Mouse (Mus musculus) gastrocnemius, adult 18-20 months (tissue): Measurements from ENCODE around the gene Abcf3. TPM values are rescaled to one million over a fixed set of nuclear protein-coding genes. Genes with fewer than 3 reads are reported as not detected.

Source experiments
- DNase-seq: peaks from one replicate; pipeline ENCODE4 v3.0.0; 2021; ENCODE audit warnings: low spot score
- long read RNA-seq, 2 experiments: library from polyadenylated mRNA; stranded (forward); transcript quantifications; one replicate each; pipeline ENCODE4 v2.0.0; 2021
- total RNA-seq, 2 experiments: library from RNA; stranded (reverse); gene quantifications; 2 replicates each; pipeline ENCODE4 v1.2.3; 2021

Gene Abcf3
- total RNA-seq, result 10 to 100 TPM; 50.3 to 69.8 TPM
- long read RNA-seq, experiment 1, transcript Abcf3-201 (21 exons, 3,090 nt), result major isoform, 88 of 92 reads
- long read RNA-seq, experiment 1, partial matches to known transcripts, result 3 of 92 reads
- long read RNA-seq, experiment 1, other reads (novel, unspliced or antisense), result 1 of 92 reads
- long read RNA-seq, experiment 2, transcript Abcf3-201 (21 exons, 3,090 nt), result major isoform, 106 of 123 reads
- long read RNA-seq, experiment 2, partial matches to known transcripts, result 10 of 123 reads
- long read RNA-seq, experiment 2, other reads (novel, unspliced or antisense), result 7 of 123 reads

- peak; percentile 98 for DNase-seq
These were observed at the start of gene Abcf3 for GRCm38 (mm10) chr16:20548096-20548948. Gene Abcf3 (plus strand): TSS chr16:20548577.

- peak; percentile 96 for DNase-seq
These were observed 49.5 kb upstream of the Abcf3 start, which contains the start of gene Eif2b5 for GRCm38 (mm10) chr16:20498677-20499475. Gene Eif2b5 (plus strand): TSS chr16:20498817.

DNA sequence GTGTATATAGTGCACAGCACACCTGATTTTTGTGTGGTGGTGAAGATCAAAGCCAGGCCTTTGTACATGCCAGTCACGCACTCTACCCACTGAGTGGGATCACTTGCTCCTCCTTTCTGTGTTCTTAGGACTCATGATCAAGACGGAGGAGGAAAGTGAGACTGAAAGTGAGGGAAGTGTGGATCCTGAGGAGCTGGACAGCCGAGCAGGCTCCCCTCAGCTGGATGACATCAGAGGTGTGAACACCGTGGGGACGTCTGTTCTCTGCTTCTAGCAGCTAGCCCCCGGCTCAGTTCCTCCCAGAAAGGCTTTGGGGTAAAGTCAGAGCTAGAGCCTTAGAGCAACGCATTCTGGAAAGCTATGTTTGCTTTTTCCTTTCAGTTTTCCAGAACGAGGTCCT lies 42.4 kb upstream of the Abcf3 start:
- no peak for DNase-seq

- DNase-seq, result no peak
These were observed 39.0 kb upstream of the Abcf3 start for GRCm38 (mm10) chr16:20509349-20509748.

DNA sequence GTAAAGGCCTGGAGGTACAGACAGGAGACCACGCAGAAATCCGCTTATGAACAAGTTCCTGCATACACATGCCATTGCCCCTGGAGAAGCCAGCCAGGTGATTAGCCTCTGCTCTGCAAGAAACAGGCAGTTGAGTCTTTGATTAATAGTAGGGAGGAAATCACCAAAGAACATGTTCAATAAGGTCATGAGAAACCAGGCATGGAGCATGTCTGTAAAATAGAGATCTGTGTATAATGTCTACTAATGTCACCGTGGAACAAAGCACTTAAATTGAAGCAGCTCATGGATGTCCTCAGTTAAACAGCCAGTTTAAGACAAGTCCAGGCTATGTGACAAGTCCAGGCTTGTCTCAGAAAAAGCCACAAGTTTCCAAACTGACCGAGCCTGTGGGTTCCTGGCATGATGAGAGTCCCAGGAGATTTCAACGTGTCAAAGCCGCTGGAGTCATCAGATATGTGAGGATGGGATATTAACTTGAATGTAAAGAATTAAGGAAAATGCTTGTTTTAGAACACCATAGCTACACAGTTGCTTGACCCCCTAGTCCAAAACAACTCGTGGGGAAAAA lies 37.0 kb upstream of the Abcf3 start:
- no peak for DNase-seq

- no peak for DNase-seq
These were observed 32.3 kb upstream of the Abcf3 start for GRCm38 (mm10) chr16:20516032-20516431.

GRCm38 (mm10) chr16:20516726-20517201 lies 31.6 kb upstream of the Abcf3 start, which contains the start of gene Dvl3:
Gene Dvl3 (plus strand): TSS chr16:20516982.
- DNase-seq, result peak; percentile 90

DNA sequence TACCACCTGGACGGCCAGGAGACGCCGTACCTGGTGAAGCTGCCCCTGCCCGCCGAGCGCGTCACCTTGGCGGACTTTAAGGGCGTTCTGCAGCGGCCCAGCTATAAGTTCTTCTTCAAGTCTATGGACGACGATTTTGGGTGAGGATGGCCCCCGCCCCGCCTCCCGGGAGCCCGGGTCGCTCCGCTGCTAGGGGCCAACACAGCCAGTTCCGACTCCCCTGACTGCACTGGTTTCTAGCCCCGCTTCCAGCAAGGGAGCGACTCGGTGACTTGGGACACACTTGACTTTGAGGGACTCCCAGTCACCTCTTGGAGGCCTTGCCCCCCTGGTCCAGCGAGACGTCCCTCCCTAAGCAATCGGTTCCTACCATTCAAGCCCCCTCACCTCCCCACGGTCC lies 31.2 kb upstream of the Abcf3 start:
- DNase-seq, result no peak

DNA sequence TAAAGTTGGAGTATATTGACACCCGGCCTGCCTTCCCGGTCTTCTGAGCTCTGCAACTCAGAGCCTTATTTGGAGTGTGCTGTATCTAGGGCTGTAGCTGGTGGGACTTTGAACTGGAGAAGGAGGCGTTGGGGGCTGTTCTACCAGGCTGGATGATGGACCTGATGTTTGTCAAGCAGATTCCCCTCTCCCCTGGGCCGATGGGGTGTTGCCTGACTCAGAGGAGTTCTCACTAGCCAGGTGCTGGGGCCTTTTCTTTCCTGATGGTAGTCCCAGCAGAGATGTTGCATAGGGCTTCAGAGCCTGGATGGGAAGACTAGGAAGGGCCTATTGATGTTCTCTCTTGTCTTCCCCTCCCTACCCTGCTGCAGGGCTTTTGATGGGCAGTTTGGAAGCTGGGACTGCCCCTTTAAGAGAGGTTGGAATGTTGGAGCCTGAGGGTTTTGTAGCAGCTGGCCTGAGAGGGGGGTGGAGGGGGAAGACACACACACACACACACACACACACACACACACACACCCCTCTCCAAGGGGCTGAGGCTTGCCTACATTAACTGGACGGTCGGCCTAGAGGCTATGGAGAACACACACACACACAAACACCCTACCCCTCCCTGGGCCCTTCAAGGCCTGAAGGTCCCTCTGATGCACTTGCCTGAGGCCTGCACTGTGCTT lies 30.5 kb upstream of the Abcf3 start:
- DNase-seq, result no peak

DNA sequence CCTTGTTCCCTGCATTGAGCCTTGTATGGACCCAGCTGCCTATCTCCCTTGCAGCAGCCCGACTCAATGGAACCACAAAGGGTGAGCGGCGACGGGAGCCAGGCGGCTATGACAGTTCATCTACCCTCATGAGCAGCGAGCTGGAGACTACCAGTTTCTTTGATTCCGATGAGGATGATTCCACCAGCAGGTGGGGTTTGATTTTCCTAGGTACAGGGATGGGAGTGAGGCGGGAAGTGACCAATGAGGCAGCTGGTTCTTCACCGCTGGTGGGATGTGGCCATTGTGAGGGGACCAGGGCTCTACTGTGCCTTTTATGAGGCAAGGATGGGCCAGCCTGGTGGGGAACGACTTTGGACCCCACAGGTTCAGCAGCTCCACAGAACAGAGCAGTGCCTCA lies 24.5 kb upstream of the Abcf3 start:
- DNase-seq, result no peak

DNA sequence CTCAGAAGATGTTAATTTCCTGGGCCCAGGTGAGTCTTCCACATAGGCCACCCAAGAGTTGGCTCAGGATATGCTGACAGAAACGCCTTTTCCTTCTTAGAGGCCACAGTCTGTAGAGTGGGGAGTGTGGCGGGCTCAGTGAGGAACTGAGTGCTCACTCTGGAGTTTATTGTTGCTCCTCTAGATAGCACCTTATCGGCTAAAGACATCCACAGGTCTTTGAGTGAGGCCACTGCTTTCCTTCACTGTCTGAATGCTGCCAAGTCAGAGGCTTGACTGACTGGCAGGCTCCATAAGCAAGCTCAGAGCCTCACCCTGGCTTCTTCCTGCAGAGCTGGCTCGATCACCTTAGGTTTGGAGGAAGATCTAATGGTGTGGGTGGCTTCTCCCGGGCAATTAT lies 19.6 kb upstream of the Abcf3 start:
- no peak for DNase-seq

- DNase-seq, result no peak
These were observed 19.0 kb upstream of the Abcf3 start for GRCm38 (mm10) chr16:20529375-20529774.

- no peak for DNase-seq
These were observed 17.4 kb upstream of the Abcf3 start for GRCm38 (mm10) chr16:20530941-20531340.

GRCm38 (mm10) chr16:20534617-20535295 lies 13.6 kb upstream of the Abcf3 start:
- DNase-seq, result no peak

DNA sequence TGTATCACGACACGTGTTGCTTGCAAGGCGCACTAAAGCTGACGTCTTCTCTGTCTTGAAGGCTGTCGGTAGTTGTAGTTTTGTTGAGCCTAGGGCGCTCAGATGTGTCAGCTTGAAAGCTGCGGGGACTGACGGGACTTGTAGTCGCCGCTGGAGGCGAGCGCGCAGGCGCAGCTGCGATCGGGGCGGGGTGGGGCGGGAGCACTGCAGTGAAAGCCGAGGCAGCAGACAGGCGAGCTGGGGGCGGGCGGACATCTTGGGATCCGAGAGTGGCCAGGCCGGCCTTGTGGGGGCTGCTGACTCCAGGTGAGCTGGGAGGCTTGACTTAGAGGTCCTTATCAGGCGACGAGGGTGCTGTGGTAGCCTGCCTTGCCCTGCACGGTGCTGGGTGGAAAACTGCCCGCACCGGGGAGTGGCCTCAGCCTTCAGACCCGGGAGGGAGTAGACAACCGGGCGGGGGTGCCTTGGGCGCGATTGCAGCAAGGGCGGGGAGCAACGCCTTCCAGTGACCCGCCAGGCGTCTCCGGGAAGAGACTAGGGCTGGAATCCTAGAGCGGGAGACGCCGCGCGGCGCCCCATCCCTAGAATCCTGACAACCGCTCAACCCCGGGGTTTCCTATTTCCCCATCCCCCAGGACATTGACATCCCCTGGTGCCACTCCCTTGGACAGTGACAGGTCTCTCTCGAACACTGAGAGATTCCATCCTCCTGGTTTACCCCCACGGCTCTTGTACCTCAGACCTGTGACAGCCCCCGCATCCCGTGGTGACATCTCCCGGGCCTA lies 12.9 kb upstream of the Abcf3 start, which contains the start of gene Ap2m1:
TSS of gene Ap2m1 (plus strand) at position 183 of the 785 bp plus-strand sequence.
- peak; percentile 97 for DNase-seq

DNA sequence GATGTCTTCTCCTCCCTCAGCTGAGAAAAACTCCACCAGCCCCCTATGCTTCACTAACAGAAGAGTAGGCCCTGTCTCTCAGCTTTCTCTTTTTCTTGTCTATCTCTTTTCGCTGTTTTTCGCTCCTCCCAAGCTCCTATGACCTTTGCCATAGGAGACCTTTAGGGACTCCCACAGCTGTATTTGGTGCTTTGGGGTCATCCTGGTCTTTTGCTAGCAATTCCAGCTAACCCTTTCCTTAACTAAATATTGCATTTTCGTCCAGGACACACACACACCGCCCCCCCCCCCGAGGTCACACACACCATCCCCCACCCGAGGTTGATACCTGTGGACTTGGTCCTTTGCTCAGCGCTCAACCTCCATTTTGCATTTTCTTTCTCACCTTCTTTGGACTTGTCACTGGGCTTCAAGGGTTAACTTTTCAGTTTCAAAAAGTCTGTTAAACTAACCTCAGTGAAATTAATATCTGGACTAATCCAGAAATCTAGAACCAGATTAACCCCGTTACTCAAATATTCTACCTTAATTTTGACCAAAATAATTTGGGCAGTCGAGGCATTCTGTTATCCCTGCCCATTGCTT lies 12.2 kb upstream of the Abcf3 start:
- DNase-seq, result no peak

GRCm38 (mm10) chr16:20537071-20537471 lies 11.3 kb upstream of the Abcf3 start:
- DNase-seq, result no peak

DNA sequence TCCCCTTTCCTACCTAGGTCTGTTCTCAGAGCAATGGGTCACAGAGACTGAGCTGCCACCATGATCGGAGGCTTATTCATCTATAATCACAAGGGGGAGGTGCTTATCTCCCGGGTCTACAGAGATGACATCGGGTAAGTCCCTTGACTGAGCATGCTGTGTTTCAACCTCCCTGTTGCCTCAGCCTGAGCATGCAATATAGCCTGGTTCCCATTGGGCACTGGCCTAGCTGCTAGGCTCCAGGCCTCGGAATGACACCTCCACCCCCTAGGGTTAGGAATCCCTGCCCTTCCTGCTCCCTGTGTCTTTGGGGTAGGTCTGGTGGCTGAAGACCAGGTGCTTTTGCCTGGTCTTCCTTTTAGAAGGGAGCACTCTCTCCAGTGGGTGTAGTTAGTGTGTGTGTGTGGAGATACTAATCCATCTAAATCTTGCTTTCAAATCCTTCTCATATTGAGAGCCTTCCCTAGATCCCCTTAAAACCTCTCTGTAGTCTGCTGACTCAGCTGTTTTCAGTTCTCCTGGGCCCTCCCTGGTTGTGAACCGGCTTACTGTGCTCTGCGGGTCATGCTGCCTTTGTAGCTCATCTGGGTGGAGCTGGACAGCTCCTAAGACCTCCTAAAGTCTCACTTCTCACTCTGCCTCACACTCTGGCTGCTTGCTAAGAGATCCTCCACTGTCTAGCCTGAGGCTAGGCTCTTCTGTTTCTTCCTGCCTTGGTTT lies 10.6 kb upstream of the Abcf3 start:
- no peak for DNase-seq
